Mouse (Mus musculus) megakaryocyte, embryonic 14.5 days (primary cell): ENCODE measurements at regions not wholly inside any gene's neighbourhood (a gene's known extent, or its start where the extent isn't known, plus 50 kb on each side); places are given as distances from the start of the nearest gene placed in this dataset.

ENCODE experiments used
- H3K27me3 ChIP-seq: replicated peaks from 2 replicates; pipeline ENCODE3; 2012; ENCODE audit warnings: inconsistent platforms
- H3K36me3 ChIP-seq: replicated peaks from 2 replicates; pipeline ENCODE3; 2012; ENCODE audit warnings: low read length, inconsistent platforms, mixed read lengths
- H3K4me1 ChIP-seq: 2 replicates; pipeline ENCODE4 v1.6.1; 2012; ENCODE audit warnings: inconsistent platforms
- H3K4me3 ChIP-seq: replicated peaks from 2 replicates; pipeline ENCODE3; 2012; ENCODE audit warnings: moderate library complexity, mild to moderate bottlenecking, inconsistent platforms
- H3K9me3 ChIP-seq: 2 replicates; pipeline ENCODE4 v1.6.1; 2012; ENCODE audit warnings: inconsistent platforms
- FLI1 ChIP-seq: IDR thresholded peaks from 2 replicates; pipeline ENCODE4 v1.6.1; 2012; ENCODE audit warnings: low read length, inconsistent platforms, mixed read lengths
- GATA1 ChIP-seq: IDR thresholded peaks from 3 replicates; pipeline ENCODE4 v1.6.1; 2012; ENCODE audit warnings: mixed read lengths, low read length, inconsistent platforms, borderline replicate concordance

DNA sequence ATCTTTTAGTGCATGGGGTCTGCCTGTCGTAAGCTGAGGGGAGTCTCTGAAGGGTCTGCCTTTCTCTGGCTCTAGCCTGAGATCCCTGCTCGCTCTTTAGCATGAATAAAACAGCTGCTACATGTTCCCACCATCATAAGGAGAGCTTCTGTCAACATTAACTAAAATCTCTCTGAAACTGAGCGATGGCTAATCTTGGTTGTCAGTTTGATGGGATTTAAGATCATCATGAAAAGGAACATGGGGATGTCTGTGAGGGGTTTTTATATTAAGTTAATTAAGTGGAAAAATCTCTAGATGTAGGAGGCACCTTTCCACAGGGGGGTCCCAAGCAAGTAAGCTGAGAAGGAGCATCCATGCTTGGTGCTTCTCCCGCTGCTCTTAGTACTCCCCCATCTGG is 110.5 kb downstream of the Ehf start:
- Histone ChIP-seq H3K27me3 (no peaks in the 10 kb centered on the region), H3K36me3 (no peaks in the 10 kb centered on the region), H3K9me3 (no peaks in the 10 kb centered on the region), H3K4me3 (no peak overlapping the region), H3K4me1 (no peaks in the 10 kb centered on the region)
- TF ChIP-seq GATA1, result no peak
- no peak for TF ChIP-seq FLI1

DNA sequence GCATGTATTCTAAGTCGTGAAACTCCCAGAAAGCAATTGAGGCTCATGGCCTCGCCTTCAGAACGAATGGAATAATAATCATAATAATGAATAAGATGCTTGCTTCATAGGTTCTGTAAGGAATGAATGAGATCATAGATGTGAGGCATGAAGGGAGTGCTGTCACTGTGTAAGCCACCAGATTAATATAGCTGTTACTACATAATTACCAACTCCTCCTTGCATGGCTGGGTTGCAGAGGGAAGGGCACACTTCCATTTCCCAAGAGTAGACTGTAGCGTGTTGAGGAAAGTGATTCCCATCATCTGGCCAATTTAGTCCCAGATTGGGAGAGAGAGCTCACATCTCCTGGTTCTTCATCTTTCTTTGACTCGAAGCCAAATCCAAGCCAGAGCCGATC is 102.8 kb downstream of the Ehf start:
- TF ChIP-seq GATA1 (no peak), FLI1 (no peak)
- no peaks in the 10 kb centered on the region for H3K36me3 ChIP-seq
- H3K4me1 ChIP-seq, result 0 out of 2 replicates have a peak, but pooled peaks cover 3% of the 10 kb centered on the region
- H3K9me3 ChIP-seq, result no peaks in the 10 kb centered on the region
- no peak overlapping the region for H3K4me3 ChIP-seq
- H3K27me3 ChIP-seq, result peaks cover 2% of the 10 kb centered on the region

DNA sequence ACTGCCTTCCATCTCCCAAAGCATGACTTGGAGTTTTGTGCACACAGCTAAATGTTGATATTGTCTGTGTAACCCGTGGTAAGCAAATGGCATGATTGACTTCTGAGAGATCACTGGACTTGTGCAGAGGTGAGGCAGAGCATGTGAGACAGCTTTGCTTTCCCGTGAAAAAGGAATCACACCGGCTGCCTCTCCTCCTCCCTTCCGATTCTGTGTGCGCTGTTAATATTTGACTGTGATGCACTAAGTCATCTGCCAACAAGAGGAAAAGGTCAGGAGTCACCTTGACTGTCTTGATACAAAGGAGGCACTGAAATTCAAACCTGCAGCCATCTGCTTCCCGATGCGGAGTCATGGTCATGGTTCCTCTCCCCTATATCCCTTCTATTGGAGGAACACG is 98.0 kb downstream of the Ehf start:
- TF ChIP-seq GATA1 (no peak), FLI1 (no peak)

DNA sequence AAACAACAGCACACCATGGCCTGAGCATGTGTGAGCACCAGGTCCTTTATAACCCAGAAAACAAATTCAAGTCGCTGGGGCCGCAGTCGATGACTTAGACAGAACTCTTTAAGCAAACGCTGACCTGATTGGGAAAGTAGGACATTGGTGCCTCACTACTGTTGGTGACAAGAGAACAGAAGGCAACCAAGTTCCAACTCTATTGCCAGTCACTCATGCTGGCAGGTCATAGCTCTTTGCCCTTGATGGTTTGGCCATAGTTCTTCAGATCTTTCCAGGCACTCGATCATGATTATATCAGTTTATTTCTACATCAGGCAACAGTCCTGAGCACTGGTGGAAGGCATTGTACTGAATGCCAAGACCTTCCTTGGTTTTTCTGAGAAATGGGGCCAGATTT is 94.7 kb downstream of the Ehf start:
- Histone ChIP-seq H3K27me3 (peaks cover 4% of the 10 kb centered on the region), H3K9me3 (no peaks in the 10 kb centered on the region), H3K4me3 (no peak overlapping the region), H3K36me3 (no peaks in the 10 kb centered on the region), H3K4me1 (0 out of 2 replicates have a peak, but pooled peaks cover 1% of the 10 kb centered on the region)
- no peak for TF ChIP-seq GATA1
- TF ChIP-seq FLI1, result no peak

More for the DNA sequence above, 98.0 kb downstream of the Ehf start:
- Histone ChIP-seq H3K36me3 (no peaks in the 10 kb centered on the region), H3K27me3 (peaks cover 3% of the 10 kb centered on the region), H3K4me1 (0 out of 2 replicates have a peak, but pooled peaks cover 3% of the 10 kb centered on the region), H3K9me3 (no peaks in the 10 kb centered on the region), H3K4me3 (no peak overlapping the region)

DNA sequence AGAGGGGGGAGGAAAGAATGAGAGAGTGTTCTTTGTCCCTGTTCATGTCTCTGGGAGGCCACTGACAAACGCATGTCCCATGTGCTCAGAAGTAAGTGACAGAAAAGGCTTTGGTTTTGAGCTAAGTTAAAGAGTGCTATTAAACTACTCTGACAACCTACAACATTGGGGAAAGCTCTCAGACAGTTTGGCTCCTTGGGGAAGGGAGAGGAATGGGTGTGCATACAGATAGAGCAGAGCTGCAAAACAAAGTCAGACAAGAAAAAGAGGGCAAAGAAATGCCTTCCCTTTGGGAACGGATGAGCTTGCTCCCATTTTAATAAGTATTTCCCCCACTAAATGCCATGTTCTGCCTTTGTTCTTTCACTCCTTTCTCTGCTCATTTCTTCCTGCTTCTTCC is 94.0 kb downstream of the Ehf start:
- H3K9me3 ChIP-seq, result no peaks in the 10 kb centered on the region
- no peaks in the 10 kb centered on the region for H3K36me3 ChIP-seq
- TF ChIP-seq GATA1 (no peak), FLI1 (no peak)
- no peak overlapping the region for H3K4me3 ChIP-seq
- peaks cover 5% of the 10 kb centered on the region for H3K27me3 ChIP-seq
- no peaks in the 10 kb centered on the region for H3K4me1 ChIP-seq

DNA sequence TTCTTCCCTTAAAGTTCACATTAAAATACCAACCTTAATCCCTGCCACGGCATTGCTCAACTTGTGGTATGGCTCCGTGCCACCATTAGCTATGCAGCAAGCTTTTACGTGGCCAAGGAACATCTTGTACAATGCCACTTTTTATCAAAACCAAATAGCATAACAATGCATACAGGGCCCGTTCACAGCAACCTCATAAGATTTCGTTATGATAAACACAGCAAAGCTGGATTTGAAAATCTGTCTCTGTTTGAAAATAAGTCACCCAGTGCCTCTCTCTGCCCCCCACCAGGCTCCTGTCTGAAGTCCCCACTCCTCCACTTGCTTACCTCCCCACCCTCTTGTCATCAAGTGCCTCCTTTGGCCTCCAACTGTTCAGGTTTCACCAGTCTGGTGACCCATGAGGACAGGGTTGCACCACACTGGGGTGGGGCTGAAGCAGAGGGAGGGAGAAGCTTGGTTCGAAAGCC is 93.5 kb downstream of the Ehf start:
- no peak for TF ChIP-seq GATA1
- TF ChIP-seq FLI1, result no peak

DNA sequence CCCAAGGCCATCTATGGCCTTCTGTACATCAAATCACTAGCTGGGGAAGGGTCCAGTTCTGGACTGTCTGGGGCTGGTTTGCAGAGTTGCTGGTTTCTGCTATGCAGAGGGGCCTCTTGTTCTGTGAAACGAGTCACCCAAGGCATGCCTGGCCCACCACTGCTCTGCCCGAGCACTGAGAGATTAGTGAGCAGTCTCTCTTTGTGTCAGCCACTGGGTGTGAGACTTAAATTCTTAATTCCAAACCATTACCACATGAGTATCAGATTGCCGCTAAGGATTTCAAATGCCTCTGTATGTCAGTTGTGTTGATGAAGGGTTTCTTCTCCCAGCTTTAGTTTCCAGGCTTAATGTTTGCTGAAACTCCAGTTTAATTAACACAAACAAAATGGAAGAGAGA is 91.9 kb downstream of the Ehf start:
- no peaks in the 10 kb centered on the region for H3K9me3 ChIP-seq
- peaks cover 3% of the 10 kb centered on the region for H3K27me3 ChIP-seq
- no peak overlapping the region for H3K4me3 ChIP-seq
- H3K36me3 ChIP-seq, result no peaks in the 10 kb centered on the region
- H3K4me1 ChIP-seq, result peaks cover 10% of the 10 kb centered on the region
- no peak for TF ChIP-seq FLI1
- TF ChIP-seq GATA1, result no peak

More for the DNA sequence above, 93.5 kb downstream of the Ehf start:
- H3K36me3 ChIP-seq, result no peaks in the 10 kb centered on the region
- H3K4me1 ChIP-seq, result no peaks in the 10 kb centered on the region
- peaks cover 5% of the 10 kb centered on the region for H3K27me3 ChIP-seq
- no peak overlapping the region for H3K4me3 ChIP-seq
- no peaks in the 10 kb centered on the region for H3K9me3 ChIP-seq
